Mouse (Mus musculus) NIH3T3 (cell line): ENCODE measurements at regions not wholly inside any gene's neighbourhood (a gene's known extent, or its start where the extent isn't known, plus 50 kb on each side); places are given as distances from the start of the nearest gene placed in this dataset.
A peak's percentile ranks its signal among the peaks of the same experiment; 100 is the strongest.

Experiments used
- DNase-seq: peaks from one replicate; pipeline ENCODE4 v3.0.0-alpha.2; 2012; ENCODE audit warnings: low read depth

DNA sequence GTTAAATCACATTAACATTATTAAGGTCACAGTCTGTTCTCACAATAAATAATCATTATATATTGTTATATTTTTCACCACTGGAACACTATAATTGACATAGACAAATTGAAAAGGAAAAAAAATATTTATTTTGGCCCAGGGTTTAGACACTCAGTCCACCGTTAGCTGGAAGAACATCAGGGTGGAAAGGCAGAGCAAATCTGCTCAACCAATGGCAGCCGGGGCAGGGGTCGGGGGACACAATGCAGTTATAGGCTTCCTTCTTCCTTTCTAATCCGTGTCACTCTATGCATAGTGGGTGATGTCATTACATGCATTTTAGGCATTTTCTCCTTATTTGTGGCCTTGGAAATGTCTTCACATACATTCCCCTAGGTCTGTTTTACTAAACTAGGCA lies 552.8 kb upstream of the Tenm3 start:
- DNase-seq = no peak

DNA sequence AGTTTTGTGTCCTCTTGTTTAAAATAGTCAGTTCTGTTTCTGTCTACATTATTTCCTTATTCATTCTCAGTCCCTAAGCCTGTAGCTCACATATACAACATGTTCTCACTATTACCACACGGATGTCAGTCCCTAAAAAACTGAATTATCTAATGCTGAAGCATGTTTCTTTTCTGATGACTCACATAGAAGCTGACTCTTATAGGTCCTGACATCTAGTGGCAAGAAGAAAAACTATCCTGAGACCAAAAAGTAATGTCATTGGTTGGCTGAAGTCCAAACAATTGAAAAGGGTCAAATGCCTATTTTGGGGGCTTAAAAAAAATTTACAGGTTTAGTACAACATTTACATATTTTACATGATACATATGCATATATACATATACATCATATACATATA lies 551.3 kb upstream of the Tenm3 start:
- no peak for DNase-seq

DNA sequence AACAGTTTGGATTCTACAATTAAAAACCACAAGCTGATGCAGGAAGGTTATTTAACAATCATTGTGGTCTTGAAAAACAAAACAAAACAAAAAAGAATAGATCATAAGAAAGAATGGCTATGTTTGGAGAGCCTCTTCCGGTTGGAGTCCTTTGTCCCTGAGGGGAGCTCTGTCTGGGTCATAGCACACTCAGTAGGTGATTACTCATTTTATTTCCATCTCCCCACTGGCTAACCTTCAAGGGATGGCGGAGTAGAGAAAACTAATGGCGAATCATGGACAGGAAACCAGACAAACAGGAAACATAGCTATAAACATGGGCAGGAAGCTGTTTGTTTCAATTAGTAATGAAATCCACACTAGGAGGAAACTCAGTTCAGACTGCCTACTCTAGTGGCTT lies 545.8 kb upstream of the Tenm3 start:
- no peak for DNase-seq

DNA sequence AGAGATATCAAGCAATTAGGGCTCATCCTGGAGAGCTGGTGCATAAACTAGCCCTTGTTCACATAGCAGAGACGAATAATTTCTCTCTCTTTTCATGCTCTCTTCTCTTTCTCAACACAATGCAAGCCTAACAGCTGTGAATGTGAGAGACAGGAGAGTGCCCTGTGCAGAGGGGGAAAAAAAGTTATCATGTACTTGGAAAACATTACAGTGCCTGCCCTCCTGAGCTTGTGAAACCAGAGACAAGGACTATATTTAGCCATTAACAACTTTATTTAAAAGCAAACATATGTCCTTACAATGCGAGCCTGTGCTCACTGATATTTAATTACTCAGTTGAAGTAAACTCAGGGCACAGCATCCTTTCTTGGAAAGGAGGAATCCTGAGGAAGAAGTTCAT lies 543.8 kb upstream of the Tenm3 start:
- DNase-seq = no peak

DNA sequence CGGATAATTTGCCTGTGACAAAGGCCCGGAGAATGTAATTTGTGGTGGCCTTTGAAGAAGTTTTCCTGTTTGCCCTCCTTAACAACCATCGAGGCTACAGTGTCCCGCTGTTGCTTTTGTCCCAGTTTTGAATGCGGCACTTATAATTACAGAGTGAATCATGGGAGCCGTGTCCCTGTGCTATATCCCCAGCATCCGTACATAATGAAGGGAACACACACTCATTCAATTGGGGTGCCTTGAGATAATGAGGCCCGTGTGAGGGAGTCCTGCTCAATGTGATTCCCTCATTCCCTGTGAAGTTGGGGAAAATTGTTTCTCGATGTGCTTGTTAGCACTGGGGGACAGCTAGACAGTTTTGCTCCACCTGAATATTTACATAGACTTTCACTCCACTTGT lies 528.9 kb upstream of the Tenm3 start:
- DNase-seq = no peak

DNA sequence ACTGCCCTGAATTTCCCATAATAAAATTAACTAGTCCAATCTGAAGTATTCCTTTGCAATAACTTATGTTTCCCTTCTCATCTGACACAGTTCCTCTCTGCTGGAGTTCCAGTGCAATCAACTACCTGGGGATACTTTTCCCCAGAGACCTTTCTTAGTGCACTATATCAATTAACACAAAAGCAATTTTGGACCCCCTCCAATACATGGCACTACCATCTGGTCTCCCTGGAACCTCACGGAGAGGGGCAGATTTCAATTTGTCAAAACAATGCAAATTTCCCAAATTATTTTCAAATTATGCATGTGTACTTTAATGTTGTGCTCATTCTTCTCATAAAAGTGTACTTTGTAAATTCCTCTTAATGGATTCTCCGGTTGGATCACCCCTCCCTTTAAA lies 518.9 kb upstream of the Tenm3 start:
- no peak for DNase-seq

DNA sequence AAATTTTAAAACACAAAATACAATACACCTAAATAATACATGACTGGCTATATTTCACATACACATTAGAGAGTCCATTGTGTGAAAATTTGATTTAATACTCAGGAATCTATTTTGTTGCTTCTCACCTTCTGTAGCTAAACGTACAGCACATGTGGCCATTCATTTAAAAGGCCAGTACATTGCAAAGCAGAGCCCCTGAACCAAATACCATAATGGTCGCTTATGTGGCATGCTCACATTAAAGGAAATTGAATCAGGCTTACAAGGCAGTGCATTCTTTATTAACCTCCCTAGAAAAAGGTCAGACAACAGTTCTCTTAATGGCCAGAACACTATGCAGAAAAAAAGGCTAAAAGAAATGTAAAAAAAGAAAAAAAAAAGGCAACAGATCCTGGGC lies 517.7 kb upstream of the Tenm3 start:
- no peak for DNase-seq

DNA sequence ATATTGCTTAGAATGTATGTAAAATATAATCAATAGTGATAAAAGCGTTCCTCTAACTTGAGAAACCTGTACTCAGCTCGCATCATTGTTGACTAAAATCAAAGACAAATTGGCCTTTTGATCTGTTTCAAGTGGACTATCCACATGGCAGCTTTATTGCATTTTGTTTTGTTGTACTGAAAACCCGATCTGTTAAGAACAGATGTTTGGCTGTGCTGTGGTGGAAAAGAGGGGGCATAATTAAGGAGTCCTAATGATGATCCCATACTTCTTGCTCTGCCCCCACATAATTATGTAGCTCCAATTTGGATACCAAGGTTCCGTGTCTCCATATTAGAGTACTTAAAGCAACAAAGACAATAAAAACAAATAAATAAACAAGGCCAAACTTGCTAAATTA lies 516.4 kb upstream of the Tenm3 start:
- DNase-seq = no peak

DNA sequence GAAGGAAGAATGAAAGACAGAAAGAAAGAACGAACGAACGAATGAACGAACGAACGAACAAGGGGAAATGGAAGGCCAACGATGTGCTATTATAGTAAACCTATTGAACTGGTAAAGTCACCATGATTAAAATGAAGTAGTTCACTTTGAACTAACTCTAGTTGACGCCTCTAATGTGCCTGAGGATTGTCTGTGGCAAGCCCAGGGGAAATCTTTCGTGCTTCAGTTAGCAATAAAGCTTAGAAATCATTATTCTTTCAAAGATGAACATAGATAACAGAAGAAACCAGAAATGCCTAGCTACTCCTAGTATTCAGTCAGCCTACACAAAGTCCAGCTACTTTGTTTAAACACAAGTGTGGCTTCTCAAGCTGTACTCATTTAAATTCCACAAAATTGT lies 515.9 kb upstream of the Tenm3 start:
- no peak for DNase-seq

DNA sequence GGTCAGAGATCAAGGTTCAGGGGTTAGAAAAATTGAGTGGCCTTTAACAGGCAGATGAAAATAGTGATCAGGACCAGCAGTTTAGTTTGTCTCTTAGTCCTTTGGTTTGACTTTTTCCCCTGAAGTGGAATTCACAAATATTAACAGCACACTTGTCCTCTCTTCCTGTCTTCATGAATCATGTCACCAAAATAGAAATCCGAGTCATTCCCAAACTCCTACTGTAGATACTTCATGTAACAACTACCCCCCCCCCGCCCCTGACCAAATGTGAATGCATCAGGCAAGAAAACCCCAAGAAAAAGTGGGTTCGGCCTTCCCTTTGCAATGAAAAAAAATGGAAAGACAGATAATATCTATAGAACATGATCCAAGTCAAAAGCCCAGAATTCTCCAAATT lies 504.9 kb upstream of the Tenm3 start:
- DNase-seq = peak; percentile 5

DNA sequence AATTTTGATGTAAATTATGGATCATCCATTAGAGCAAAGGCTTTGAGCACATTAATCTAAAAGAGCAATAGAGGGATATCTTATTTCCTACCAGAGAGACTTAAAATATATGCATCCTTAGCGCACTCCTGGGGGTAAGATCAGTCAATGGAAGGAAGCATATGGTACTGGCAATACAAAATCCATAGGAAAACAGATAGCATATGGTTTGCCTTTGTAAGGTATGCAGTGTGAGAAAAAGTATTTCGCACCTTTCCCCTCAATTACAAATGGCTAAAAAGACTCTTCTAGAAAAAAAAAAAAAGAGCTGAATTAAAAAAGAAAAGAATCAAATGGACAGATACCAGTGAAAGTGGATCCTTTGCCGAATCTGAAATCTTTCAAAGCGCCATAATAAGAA lies 495.0 kb upstream of the Tenm3 start:
- DNase-seq = no peak

DNA sequence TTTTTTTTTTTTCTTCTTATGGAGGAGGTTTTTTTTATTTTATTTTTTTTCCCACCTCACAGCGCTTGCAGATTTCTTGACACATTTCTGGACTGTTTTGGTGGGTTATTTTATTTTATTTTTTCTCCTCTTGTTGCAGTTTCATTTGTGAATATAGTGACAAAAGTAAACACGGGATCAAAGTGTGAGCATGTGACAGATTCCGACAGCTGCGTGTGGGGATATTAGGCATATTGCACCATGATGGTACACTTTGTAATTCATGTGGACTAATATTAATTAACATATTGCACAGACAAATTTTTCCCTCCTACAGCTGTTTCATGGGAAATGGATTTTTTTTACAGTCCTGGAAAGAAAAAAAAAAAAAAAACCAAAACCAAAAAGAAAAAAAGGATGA lies 483.2 kb upstream of the Tenm3 start:
- no peak for DNase-seq

DNA sequence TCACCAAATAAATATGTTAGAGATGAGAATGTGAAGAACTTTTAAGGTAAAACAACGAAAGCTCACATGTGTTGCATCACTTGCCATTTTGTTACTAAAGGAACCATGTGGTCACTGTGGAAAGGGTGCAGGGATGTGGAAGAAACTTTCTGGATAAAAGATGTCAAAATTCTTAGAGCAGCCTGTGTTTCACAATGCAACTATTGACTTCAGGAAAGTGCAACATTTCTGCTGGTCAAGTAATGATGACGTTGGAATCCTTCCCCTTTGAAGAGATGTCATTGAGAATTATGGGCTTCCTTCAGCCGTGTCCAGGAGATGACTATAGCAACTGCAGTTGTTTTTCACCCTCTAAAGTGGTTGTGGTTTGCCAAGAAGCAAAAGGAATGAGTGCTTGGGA lies 477.7 kb upstream of the Tenm3 start:
- no peak for DNase-seq

DNA sequence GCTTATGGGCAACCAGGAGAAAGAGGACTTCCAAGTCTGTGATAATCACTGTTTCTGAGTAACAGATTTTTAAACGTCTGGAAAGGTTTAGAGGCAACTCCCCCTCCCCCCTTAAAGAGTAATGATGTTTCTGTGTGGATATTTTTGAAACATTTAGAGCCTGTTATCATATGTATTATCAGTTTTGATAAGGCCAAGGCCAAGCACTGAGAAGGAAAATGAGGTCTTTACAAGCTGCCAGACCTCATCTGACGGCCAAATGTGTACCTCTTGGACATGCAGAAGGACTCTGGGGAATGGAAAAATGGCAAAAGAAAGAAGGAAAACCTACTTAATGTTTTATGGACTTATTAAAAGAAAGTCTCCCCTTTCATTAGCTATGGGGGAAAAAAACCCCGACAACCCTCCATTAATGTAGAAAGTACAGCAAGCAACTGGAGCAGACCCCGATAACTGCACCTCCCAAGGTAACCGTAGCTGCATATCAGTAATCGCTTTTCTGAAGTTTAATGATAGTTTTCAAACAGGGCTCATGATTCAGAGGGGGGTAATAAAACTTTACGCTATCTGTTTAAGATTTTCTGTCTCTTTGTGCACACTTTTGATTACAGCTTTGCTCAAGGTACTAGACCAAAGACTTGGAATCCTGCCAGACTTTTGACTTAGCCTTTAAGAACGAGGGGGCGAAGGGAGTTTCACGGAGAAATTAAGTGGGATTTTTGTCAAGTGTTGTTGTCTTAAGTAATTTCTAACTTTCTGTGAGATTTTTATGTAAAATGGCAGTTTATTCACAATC lies 469.9 kb upstream of the Tenm3 start:
- no peak for DNase-seq

DNA sequence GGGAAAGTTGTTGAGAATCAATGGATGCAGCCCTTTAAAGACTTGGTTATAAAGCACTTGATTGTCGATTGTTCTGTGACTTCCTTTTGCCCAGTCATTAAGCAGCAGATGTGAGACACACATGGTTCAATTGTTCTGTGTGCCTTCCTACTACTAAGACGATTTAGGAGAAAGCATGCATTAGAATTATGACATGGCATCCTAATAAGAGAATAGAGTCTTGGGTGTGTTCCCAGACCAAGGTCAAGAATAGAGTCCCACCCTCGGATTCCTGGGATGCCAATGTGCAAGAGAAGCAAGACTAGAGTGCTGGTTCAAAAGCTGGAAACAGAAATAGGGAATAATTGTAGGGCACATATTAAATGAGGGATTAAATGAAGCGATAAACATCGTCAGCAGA lies 469.1 kb upstream of the Tenm3 start:
- peak; percentile 29 for DNase-seq

DNA sequence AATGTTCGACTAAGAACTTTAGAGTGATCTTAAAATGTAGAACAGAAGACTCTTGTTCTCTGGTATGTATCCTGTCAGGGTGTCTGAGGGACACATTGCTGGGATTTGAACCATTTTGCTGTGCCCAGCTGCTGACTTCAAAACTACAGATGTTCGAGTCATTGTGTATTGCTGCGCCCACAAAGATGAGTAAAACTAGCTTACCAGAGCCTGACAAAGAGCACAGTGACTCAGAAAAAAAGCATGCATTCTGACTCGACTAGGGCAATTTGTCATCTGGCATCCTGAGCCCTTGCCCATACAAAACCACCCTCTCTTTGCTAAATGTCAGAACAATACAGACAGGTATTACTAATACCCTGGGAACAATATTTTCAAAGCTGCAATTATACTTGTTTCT lies 438.6 kb upstream of the Tenm3 start:
- DNase-seq = peak; percentile 14

DNA sequence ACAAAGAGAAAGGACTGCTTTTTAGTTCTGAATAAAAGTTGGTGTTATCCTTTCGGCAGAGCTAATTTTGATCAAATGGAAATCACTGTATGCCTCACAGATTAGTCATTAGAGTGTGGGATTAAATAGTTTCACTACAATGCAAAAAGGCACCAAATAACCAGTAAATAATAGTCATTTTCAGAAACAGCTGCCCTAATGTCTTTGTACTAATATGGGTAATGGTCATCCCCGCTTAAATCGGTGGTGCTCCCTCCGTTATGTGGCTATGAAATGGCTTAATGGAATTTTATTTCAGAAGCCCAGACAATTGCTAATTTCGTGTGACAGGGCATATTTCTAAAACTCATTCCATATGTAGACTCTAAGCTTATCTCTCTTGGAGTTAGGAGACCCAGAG lies 437.5 kb upstream of the Tenm3 start:
- DNase-seq = no peak

DNA sequence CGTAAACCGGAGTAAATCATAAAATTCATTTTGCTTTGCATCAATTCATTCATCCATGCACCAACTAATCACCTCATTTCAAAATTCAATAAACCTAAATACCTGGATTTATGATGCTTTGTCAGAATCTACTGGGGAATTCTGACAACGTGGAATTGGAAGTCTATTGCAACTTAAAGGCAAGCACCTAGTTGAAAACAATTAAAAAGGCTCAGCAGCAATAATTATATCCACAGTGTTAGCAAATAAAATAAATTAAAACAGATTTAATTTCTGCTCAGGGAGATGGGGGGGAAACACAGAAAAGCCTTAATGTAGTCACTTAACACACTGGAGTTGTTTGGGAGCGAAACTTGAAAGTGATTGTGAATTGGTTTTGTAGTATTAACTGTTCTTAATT lies 430.3 kb upstream of the Tenm3 start:
- DNase-seq = no peak

DNA sequence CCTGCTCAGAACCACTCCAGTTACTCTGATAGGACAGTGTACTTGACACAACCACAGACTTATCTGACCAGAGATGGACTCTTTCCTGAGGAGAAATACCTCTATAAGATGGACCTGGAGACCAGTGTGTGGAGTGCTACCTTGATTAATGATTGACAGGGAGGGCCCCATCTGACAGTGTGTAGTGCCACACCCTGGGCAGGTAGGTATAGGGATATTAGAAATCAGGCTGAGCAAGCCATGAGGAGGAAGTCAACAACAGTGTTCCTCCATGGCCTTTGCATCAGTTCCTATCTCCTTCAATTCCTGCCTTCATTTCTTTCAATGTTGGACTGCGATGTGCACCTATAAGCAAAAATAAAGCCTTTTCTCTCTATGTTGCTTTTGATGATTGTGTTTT lies 429.4 kb upstream of the Tenm3 start:
- DNase-seq = no peak

DNA sequence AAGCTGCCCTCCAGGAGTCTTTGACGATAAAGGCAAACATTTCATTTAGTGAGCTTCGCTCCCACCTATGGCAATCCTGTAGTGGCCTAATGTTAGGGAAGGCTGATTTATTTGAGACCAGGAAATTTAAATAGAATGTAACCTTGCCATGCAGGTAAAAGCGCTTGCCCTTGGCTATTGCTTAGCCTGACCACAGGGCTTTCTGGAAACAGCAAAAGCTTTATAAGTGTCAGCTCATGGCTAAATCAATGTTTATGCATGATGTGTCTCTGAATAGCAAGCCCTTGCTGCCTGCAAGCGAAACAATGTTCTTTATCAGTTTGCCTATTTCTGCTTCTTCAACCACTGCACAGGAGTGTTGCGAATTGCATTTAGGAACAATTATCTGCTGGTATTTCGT lies 419.7 kb upstream of the Tenm3 start:
- DNase-seq = no peak

DNA sequence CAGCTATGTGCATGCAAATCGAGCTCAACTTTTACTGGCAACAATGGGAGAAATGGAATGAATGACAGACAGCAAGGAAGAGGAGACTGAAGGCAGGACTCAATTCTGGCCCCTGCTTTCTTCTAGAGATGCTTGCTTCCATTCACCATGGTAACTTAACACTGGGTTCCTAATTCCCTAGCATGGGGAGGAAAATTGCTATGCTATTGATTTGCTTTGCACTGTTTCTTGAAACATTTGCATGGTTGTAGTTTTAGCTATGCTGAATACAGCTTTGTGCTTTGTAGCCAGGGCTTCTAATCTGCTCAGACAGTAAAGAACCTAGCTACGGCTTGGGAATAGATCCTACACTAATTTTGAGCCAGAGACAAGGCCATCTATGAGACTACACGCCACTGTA lies 419.0 kb upstream of the Tenm3 start:
- DNase-seq = no peak

DNA sequence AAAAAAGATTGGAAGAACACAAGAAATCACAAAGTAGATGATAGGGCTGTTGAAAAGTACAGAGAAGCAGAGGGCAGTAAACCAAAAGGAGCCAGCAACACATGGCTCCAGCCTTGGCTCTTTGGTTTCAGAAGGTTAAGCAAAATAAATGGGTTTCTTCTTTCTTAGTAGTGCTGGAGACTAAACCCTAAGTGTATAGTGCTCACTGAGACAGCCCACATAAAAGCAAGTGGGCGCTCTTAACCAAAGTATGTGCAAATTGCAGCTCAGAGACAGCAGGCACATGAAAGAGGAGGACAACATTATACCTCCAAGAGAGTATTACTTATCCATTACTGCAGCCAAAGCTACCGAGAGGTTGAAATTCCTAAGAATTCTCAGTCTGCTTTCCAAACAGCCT lies 412.2 kb upstream of the Tenm3 start:
- DNase-seq = no peak

DNA sequence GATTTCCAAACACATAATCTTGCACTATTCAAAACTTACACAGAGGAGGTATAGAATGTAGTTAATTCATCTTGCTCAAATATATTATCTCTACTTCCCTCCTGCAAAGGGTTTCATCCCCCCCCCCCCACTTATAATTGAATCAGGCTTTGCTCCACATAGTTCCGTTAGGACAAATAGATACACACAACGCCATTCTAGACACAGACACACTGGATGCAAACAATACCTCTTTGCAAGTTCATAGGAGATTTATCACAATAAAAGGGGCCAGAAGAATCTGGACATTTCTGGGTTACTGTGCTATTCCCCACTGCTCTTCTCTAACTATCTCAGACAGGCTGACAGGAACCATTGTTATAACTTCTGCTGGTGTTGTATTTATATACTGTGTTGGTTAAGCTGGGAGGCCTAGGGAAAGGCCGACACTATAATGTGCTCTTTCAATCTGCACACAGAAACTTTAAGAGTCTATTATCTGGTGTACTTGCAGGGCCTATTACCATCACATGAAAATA lies 410.6 kb upstream of the Tenm3 start:
- DNase-seq = no peak

DNA sequence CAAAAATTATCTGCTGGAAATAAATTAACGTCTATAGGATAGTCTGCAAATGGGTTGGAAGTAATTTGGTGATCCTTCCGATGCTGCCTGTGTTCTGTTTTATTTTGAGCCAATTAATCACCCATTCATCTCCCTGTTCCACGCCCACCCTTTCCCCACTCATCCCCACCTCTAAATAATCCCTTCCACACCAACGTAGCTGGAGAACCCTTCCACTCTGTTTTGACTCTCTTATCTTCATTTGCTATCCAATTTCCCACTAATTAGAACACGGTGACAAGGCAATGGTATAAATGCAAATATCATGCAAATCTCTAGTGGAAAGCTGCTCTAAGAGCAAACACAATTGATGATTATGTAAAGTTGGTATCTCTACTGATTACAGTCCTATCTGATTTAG lies 399.3 kb upstream of the Tenm3 start:
- DNase-seq = no peak

DNA sequence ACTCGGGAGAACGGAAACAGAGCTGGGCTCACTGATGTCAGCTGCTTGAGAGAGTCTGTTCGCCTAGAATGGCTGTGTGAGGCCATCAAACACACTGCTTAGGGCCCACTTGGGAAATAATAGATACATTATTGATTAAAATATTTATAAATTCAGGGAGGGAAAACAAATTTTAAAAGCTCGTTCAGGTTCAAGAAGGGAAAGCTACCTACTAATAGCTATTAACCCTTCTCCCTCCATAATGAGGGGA lies 393.0 kb upstream of the Tenm3 start:
- DNase-seq = no peak
